Mouse (Mus musculus): Measurements from ENCODE around the gene Ucn.

- TF ChIP-seq CTCF (IDR thresholded peaks at IDR 0.05) (no peak), EP300 (IDR thresholded peaks at IDR 0.05) (no peak)
These were observed 44.4 kb downstream of the Ucn start for GRCm38 (mm10) chr5:31094100-31094798.
